Mouse (Mus musculus): ENCODE measurements at regions not wholly inside any gene's neighbourhood (a gene's known extent, or its start where the extent isn't known, plus 50 kb on each side); places are given as distances from the start of the nearest gene placed in this dataset.

GRCm38 (mm10) chr4:79694787-79695763, 1138.8 kb upstream of the Tyrp1 start:
- TF ChIP-seq HCFC1 (IDR thresholded peaks at IDR 0.05; ENCODE audit: borderline replicate concordance, insufficient read depth, low read length) (no peak), ZC3H11A (IDR thresholded peaks at IDR 0.05; ENCODE audit: borderline replicate concordance, low read depth, low read length) (no peak), ZNF384 (IDR thresholded peaks at IDR 0.05; ENCODE audit: low read depth, low read length) (no peak)

All from ES-E14 (cell line).